Mouse (Mus musculus) bone marrow macrophage, adult 2 months (primary cell): ENCODE results near the gene Lemd2.

ENCODE experiments used
- CTCF ChIP-seq: IDR thresholded peaks from 2 replicates; pipeline ENCODE4 v1.5.1; 2012; ENCODE audit warnings: low read depth, mild to moderate bottlenecking, low read length, moderate library complexity
- POLR2A ChIP-seq: IDR thresholded peaks from 2 replicates; pipeline ENCODE4 v1.6.1; 2012; ENCODE audit warnings: mild to moderate bottlenecking, low read depth, low read length, borderline replicate concordance

DNA sequence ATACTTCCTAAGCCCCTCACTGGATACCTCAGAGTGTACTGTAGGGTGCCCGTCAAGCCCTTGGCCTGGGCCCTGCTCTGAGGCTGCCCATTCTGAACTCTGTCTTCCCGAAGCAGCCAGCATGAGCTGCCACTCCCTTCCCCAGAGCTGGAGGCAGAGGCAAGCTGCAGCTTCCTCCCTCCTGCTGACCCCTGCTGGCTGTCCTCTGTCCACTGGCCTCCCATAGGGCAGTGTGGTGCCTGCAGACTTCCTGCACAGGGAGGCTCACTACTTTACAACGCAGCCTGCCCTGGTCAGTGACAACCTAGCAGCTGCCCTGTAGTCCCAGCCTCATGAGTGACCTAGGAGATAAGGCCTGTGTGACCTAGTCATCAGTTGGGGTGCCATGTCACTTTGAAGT is 22.6 kb downstream of the Lemd2 start:
- no peak for TF ChIP-seq POLR2A
- TF ChIP-seq CTCF: peak; percentile 47; the same call in 1 of the 2 replicates
